Mouse (Mus musculus): ENCODE data around the gene Dlk1.
"Not testable (repeated sequence)": the region's sequence is repeated elsewhere in the genome, so short reads cannot be mapped to it uniquely, and the experiment has no call there.

Gene Dlk1

DNA sequence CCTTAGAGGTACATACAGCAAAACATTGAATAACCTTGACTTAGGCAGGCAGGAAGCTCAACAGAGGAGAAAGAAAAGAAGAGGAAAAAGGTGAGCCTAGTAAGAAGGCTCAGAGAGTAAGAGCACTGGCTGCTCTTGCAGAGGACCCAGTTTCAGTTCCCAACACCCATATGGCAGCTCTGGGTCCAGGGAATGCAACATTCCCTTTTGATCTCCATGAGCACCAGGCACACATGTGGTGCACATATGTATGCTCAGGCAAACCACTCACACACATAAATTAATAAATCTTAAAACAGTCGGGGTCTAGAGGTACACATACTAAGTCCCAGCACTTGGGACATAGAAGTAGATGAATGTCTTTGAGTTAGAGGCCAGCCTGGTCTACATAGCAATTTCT is 33.9 kb downstream of the Dlk1 start:
- not testable (repeated sequence) for DNase-seq

GRCm38 (mm10) chr12:109491701-109492100 is 39.1 kb downstream of the Dlk1 start:
- no peak for DNase-seq

- DNase-seq: no peak
These were observed 40.8 kb downstream of the Dlk1 start for GRCm38 (mm10) chr12:109493381-109493780.

DNA sequence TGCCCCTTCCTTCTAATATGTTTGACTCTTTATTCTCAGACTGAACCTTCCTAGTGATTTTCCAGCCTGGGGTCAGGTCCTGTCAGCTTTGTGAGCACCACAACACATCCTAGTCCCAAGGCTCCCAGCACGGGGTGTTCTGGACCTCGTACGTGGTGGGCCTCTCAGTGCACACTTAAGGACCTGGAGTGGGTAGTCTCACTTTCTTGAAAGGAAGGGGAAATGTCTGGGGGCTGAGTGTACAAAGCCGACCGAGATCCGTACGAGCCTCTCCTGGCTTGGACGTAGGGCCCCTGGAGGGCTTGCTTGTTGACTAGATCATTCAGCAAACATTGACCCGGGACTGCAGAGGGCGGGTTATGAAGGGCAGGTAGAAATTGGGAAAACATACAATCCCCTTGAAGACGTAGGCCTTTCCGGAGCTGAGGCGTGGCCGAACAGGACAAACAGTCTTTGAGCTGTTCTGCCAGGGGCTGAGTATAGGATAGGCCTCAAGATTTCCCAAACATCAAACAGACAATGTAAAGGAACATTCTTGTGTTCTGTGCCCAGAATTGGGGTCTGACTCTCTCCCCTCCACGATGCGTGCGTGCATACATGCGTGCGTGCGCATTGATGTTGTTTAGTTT is 42.5 kb downstream of the Dlk1 start:
- DNase-seq: no peak

DNA sequence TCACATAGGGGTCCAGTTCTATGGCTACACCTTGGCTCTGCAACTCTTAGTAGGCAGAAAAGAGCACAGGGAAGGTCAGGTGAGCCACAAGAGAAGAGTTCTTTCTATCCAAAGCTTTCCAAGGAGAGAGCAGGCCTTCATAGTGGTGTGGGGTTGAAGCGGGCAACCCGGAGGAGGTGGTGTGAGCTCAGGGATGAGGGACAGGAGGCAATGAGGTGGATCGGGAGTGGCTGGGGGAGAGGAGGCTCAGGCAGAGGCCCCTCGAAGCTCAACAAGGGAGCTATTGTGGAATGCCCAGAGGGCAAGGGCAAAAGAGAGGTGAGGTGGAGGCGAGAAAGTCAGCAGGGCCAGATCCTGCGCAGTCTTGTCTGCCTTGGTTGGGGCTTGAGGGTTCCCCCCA is 43.8 kb downstream of the Dlk1 start:
- no peak for DNase-seq

- no peak for DNase-seq
These were observed 48.4 kb downstream of the Dlk1 start for GRCm38 (mm10) chr12:109500992-109501391.

DNA sequence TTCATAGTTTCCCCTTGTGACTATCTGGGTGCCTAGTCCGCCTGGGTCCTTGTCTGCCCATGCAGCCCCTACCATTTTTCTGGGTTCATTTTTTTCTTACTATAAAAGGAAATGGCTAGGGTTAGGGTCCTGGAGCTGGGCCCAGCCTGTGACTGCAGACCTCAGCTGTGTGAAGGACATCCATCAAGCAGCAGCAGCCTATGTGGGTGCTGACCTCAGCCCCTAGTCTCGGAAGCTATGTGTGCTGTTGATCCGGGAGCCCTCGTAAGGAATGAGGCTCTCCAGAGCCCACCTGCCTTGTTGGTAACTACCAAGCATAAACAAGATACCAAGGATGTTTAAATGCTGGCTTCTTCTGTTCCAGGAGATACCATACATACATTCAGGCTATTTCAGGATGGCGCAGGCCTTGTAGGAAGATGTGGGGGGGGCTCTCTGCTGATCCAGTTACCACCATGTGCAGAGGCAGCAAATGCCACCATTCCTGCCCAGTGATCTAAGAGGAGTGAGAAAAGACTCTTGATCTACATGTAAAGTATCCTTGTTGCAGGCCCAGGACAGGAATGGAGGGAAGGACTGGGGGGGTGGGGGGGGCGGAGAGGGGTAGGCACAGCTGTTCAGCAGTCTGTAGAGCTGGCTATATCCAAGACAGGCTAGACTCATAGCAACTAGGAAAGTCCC is 49.9 kb downstream of the Dlk1 start:
- DNase-seq: no peak

DNA sequence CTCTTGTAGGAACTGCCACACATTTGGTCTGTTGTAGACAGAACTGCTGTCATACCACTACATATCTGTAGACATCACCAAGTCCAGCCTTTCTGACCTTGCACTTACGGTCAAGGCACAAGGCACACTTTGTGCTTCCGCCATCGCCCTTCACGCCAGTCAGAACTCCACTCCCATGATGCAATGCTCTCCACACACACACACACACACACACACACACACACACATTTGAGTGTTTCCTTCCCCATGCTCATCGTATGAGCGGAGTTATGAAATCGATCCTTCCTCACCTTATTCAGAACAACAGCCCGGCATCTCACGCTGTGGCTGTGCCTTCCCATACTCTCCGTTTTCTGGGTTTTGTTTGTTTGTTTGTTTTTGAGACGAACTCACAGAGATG is 55.1 kb downstream of the Dlk1 start:
- no peak for DNase-seq

DNA sequence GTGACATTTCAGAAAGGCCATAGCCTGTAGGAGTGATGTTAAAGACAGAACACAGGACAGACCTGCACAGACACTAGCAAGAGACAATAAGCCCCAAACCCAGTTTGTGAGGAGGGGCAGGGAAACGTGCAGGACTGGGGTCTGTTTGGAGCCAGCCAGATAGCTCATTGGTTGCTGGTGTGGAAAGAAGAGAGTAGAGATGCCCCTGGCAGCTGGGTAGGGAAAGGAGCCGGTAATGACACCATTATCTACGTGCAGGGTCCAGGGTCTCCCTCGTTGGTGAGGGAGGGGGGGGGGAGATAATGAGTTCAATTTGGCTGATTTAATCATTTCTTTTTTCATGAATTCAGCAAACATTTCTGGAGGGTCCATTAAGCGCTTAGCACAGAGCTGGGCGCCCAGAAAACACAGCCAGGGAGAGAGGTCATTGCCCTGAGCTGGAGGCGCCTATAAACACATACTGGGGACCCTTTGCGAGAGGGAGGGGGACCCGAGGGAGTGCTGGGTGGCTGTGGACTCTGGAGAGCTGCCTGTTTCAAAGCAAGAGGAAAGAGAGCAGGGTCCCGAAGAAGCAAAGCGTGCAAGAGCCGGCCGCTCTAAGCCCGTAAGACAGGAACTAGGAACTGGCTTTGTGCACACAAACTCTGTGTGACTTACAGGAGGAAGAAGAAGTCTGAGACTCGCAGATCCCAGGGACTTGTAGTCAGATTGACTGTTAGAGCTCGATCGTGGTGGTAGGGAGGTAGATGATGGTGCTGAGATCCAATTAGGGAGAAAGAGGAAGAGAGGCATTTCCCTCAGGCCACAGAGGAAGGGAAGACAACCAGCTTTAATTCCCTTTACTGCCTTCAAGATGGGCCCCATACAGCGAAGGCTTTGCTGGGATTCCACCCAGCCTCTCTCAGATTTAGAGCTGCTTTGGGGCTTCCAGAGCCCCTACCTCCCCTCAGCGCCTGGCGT is 56.2 kb downstream of the Dlk1 start:
- DNase-seq: no peak

DNA sequence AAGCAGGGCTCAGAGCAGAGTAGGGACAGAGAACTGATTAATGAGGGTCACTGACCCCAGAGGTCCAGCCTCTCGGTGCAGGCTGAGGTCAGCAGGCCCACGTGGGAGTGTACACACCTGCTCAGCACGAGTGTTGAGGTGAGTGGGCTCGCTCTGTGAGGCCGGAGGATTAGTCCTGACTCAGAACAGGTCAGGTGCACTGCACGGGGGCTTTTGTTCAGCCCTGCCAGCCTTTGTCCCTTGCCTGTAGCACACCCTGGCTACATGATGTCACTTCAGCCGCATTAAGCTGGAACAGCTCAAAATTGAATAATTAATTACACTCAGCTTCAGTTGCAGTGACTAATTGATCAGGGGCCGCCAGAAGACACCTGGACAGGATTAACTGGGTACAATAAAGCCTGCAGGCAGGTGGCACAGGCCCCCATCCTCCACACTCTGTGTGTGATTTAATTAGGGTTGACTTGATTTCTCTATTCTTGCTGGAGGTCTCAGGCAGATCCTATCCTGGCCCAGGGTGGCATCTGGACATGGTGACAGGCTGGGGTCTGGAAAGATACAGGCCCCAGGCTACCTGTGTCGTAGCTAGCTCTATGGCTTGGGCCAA is 57.0 kb downstream of the Dlk1 start:
- DNase-seq: no peak

- DNase-seq: no peak
These were observed 57.6 kb downstream of the Dlk1 start for GRCm38 (mm10) chr12:109510247-109510646.

DNA sequence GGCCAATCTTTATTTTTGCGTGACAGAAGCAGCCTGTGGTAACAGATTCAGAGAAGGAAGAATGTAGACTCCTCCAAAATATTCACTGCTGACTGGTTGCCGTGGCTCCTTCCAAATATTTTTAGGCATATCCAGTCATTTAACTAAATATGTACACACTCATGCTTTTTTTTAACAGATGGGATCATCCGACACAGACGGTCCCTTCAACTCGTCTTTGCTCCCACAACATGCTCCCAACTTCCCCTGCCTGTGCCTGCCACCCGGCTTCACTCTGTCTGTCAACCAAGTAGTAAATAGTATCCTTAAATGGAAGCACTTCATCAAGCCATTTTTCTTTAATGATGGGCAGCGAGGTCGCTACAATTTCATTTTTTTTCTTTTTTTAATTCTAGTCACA is 58.8 kb downstream of the Dlk1 start:
- DNase-seq: no peak

GRCm38 (mm10) chr12:109512151-109512907 is 59.7 kb downstream of the Dlk1 start:
- no peak for DNase-seq

Data from spleen, adult 18-20 months (tissue).